Mouse (Mus musculus): ENCODE measurements around the gene Gsdma3. TPM values are rescaled to one million over a fixed set of nuclear protein-coding genes. Genes with fewer than 3 reads are reported as not detected.

Gene Gsdma3
- polyA plus RNA-seq, 1 experiment from 2014 or later, result not detected

DNA sequence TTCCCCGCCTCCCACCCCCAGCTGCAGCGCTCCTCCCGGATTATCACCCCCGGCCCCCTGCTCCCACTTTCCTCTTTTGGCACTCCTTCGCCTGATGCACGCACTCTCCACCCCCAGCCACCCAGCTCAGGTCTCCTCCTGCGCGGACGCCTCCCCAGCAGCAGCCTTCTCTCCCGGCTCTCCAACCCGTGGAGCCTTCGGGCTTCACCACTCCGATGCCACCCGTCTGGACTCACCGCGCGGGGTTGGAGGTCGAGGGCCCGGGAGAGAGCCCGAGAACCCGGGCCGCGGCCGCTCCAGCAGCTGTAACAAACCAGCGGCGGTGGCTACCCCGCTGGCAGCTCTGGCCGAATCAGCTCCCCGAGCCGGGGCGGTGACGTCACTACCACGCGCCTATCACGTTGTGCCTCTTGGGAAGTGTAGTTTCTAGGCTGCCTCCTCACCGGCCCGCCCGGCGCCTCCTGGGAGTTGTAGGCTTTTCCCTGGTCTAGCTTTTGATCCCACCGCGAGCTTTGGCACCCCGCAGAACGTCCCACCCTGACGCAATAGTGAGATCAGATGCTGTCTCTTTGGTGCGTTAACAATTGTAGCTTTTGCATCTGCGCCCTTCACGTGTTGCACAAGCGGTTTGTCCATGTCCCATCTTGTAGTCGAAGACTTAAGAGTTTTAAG, 39.1 kb upstream of the Gsdma3 start, which contains the start of gene Ormdl3:
Gene Ormdl3 (minus strand): TSS at position 477 of the 672 bp plus-strand sequence.
- H3K4me3 ChIP-seq (ENCODE audit: low read depth, low read length), result peak within 1 kb of the TSS; percentile 84
- H3K9me3 ChIP-seq (ENCODE audit: control insufficient read depth, low read length), result no peaks in the 10 kb centered on the region
- H3K4me1 ChIP-seq (replicated peaks; ENCODE audit: control insufficient read depth, insufficient read depth), result peaks cover 9% of the 10 kb centered on the region
- peak within 1 kb of the TSS; percentile 87 for H3K9ac ChIP-seq (ENCODE audit: low read length)
- peak; percentile 92 for ATAC-seq (ENCODE audit: low FRiP score, low TSS enrichment)
- H3K36me3 ChIP-seq (ENCODE audit: control insufficient read depth, insufficient read depth, low read length), result peaks cover 8% of the 10 kb centered on the region
- H3K27ac ChIP-seq (replicated peaks), result peak within 1 kb of the TSS; percentile 89
- H3K4me2 ChIP-seq (replicated peaks; ENCODE audit: low read depth), result peak within 1 kb of the TSS; percentile 70
- no peak for TF ChIP-seq EP300 (optimal IDR thresholded peaks at IDR 0.05)
- no peak for TF ChIP-seq CTCF (IDR thresholded peaks at IDR 0.05; ENCODE audit: low read depth)
- peak; percentile 99 for DNase-seq (ENCODE audit: low spot score)
- WGBS, result under 1% methylated on average over 48 of the region's 49 CpGs
- no peaks in the 10 kb centered on the region for H3K27me3 ChIP-seq (ENCODE audit: control insufficient read depth, insufficient read depth, low read length)

DNA sequence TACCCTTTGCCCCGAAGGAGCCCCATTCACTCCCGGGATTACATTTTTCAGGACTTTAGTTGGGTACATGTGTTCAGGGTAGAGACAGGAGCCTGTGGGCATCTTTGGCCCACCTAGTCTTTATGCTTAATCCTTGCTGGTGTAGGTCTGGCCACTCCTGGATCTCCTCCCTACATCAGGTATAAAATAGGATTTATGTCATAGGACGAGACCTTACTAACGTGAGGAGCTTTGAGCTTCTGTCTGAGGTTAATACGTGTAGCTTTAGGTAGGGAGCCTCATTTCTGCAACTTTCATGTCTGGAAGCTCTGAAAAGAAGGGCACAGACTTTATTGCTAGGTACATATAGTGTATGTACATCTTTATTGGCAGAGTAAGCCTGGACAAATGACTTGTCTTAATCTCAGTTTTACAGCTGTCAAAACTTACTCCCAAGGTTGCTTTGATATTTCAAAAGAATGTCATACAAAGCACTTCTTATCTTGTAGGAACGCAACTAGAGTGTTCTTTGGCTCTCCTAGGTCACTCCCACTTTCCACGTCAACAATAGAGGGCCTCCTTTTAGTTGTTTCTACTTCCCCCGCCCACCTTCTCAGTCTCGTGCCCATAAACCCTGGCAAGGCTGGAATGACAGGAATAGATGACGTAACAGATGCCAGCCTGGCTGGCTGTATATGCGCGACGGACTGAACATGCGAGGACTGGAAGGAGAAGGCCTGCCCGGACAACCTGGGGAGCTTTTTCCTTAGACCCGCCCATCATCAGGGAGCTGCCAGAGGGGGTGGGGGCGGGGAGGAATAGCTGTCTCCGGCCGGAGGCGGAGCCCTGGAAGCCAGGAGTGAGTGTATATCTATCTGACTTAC, 38.2 kb upstream of the Gsdma3 start:
- 0 out of 2 replicates have a peak overlapping the region, but pooled peaks have one; percentile 19 for H3K9ac ChIP-seq (ENCODE audit: low read length)
- DNase-seq (ENCODE audit: low spot score) (peak; percentile 89), ATAC-seq (ENCODE audit: low FRiP score, low TSS enrichment) (peak; percentile 82)
- H3K27me3 ChIP-seq (ENCODE audit: control insufficient read depth, insufficient read depth, low read length), result no peaks in the 10 kb centered on the region
- no peak for TF ChIP-seq CTCF (IDR thresholded peaks at IDR 0.05; ENCODE audit: low read depth)
- peak overlapping the region; percentile 84 for H3K4me3 ChIP-seq (ENCODE audit: low read depth, low read length)
- H3K36me3 ChIP-seq (ENCODE audit: control insufficient read depth, insufficient read depth, low read length), result peaks cover 3% of the 10 kb centered on the region; the same call in 1 of the 2 replicates
- WGBS, result 3% methylated on average over 20 of the region's 20 CpGs
- H3K27ac ChIP-seq (replicated peaks), result peak overlapping the region; percentile 81
- H3K9me3 ChIP-seq (ENCODE audit: control insufficient read depth, low read length), result no peaks in the 10 kb centered on the region
- H3K4me1 ChIP-seq (replicated peaks; ENCODE audit: control insufficient read depth, insufficient read depth), result peaks cover 9% of the 10 kb centered on the region
- peak overlapping the region; percentile 70 for H3K4me2 ChIP-seq (replicated peaks; ENCODE audit: low read depth)

DNA sequence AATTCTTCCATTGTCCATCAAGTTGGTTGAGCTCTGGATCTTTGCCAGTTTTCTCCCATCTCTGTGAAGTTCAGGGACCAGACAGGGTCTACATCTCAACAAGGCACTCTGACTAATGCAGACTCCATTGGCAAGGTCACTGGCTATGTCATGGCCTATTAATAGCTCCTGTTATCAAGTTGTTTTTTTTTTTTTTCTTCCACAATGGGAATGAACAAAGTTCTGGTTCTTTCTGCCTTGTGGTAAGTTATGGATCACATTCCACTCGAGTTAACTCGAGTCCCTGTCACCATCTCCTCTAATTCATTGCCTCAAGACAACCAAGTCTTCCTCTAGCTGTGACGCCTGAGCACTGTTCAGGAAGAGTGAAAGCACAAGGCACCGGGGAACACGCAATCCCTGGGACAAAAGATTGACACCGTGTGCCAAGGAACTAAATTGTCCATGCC, 37.3 kb upstream of the Gsdma3 start:
- no peak for ATAC-seq (ENCODE audit: low FRiP score, low TSS enrichment)
- 47% methylated on average over 6 of the region's 6 CpGs for WGBS
- Histone ChIP-seq H3K9ac (ENCODE audit: low read length) (no peak overlapping the region), H3K4me2 (replicated peaks; ENCODE audit: low read depth) (peak overlapping the region; percentile 70; the same call in 1 of the 2 replicates), H3K36me3 (ENCODE audit: control insufficient read depth, insufficient read depth, low read length) (no peaks in the 10 kb centered on the region), H3K4me1 (replicated peaks; ENCODE audit: control insufficient read depth, insufficient read depth) (peaks cover 9% of the 10 kb centered on the region), H3K9me3 (ENCODE audit: control insufficient read depth, low read length) (no peaks in the 10 kb centered on the region), H3K27ac (replicated peaks) (peak overlapping the region; percentile 20; the same call in 1 of the 2 replicates), H3K27me3 (ENCODE audit: control insufficient read depth, insufficient read depth, low read length) (no peaks in the 10 kb centered on the region), H3K4me3 (ENCODE audit: low read depth, low read length) (no peak overlapping the region)
- DNase-seq (ENCODE audit: low spot score), result no peak
- TF ChIP-seq EP300 (optimal IDR thresholded peaks at IDR 0.05) (no peak), CTCF (IDR thresholded peaks at IDR 0.05; ENCODE audit: low read depth) (no peak)

DNA sequence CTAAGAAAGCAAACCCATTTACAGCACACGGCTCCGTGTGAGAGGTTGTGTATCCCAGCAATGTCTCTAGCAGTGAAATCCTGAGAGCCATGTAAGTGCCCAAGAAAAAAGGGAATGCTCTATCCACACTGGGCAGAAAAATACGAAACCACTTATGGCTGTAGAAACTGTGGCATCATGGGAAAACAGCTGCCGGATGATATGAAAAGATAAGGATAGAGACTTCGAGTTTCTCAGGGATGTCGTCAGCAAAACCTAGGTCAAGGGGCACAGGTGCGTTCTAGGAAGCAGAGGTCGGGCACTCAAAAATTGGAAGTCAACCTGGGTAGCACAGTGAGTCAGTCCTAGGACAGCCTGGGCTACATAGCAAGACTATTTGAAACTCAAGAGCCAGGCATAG, 36.9 kb upstream of the Gsdma3 start:
- H3K9me3 ChIP-seq (ENCODE audit: control insufficient read depth, low read length), result no peaks in the 10 kb centered on the region
- ATAC-seq (ENCODE audit: low FRiP score, low TSS enrichment) (no peak), DNase-seq (ENCODE audit: low spot score) (no peak)
- no peaks in the 10 kb centered on the region for H3K36me3 ChIP-seq (ENCODE audit: control insufficient read depth, insufficient read depth, low read length)
- H3K4me3 ChIP-seq (ENCODE audit: low read depth, low read length), result no peak overlapping the region
- WGBS, result 74% methylated on average over 8 of the region's 8 CpGs
- H3K4me1 ChIP-seq (replicated peaks; ENCODE audit: control insufficient read depth, insufficient read depth), result peaks cover 9% of the 10 kb centered on the region
- no peaks in the 10 kb centered on the region for H3K27me3 ChIP-seq (ENCODE audit: control insufficient read depth, insufficient read depth, low read length)
- no peak overlapping the region for H3K4me2 ChIP-seq (replicated peaks; ENCODE audit: low read depth)
- H3K27ac ChIP-seq (replicated peaks), result 0 out of 2 replicates have a peak overlapping the region, but pooled peaks have one; percentile 20
- H3K9ac ChIP-seq (ENCODE audit: low read length), result no peak overlapping the region
- TF ChIP-seq CTCF (IDR thresholded peaks at IDR 0.05; ENCODE audit: low read depth) (no peak), EP300 (optimal IDR thresholded peaks at IDR 0.05) (no peak)

DNA sequence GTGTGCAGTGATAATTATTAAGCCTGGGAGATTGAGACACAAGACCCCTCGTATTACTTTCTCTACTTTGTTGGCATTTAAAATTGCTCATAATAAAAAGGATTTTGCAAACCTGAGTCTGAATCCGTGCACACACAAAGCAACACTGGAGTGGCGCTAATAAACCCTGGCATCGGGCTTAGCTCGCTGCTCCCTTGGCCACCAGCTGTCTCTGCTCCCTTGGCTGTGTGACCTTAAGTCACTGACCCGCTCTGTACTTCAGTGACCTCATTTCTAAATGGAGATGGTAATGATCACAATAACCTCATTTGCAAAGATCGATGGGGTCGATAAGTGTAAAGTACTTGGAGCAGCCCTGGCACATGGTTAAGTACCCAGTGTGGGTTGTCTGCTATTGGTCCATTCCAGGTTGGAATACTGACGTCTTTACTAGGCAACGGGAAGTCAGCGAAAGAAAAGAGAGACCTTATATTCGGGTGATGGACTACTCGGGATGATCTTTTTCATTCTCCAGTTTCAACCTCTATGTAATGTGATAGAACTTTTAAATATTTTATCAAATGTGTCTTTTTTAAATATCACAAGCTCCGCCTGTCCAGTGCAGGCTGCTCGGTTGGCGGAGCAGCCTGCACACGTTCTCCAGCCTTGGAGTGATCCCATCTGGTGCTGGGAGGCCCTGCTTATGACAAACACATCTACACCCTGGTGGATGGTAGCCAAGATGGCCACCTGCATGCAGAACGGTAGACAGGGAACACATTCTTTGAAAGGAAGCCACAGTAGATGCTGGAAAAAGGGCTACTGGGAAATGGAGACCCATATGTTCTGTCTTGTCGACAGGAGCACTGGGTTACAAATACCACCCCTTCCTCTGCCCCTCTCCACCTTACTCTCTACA, 35.4 kb upstream of the Gsdma3 start:
- Histone ChIP-seq H3K9me3 (ENCODE audit: control insufficient read depth, low read length) (no peaks in the 10 kb centered on the region), H3K9ac (ENCODE audit: low read length) (no peak overlapping the region), H3K4me2 (replicated peaks; ENCODE audit: low read depth) (no peak overlapping the region), H3K4me1 (replicated peaks; ENCODE audit: control insufficient read depth, insufficient read depth) (peaks cover 8% of the 10 kb centered on the region), H3K27ac (replicated peaks) (no peak overlapping the region), H3K27me3 (ENCODE audit: control insufficient read depth, insufficient read depth, low read length) (no peaks in the 10 kb centered on the region), H3K36me3 (ENCODE audit: control insufficient read depth, insufficient read depth, low read length) (no peaks in the 10 kb centered on the region), H3K4me3 (ENCODE audit: low read depth, low read length) (no peak overlapping the region)
- ATAC-seq (ENCODE audit: low FRiP score, low TSS enrichment), result no peak
- no peak for DNase-seq (ENCODE audit: low spot score)
- TF ChIP-seq EP300 (optimal IDR thresholded peaks at IDR 0.05) (no peak), CTCF (IDR thresholded peaks at IDR 0.05; ENCODE audit: low read depth) (no peak)
- 53% methylated on average over 19 of the region's 19 CpGs for WGBS
